Mouse (Mus musculus): ENCODE data around the gene Olfr1454.

Olfr1454 gene

GRCm38 (mm10) chr19:13060310-13060709 lies at the start of gene Olfr1454:
Gene Olfr1454, plus strand, starts transcription at chr19:13060610.
- no peak for DNase-seq

- DNase-seq = no peak
Measured at GRCm38 (mm10) chr19:13028227-13028626, 32.2 kb upstream of the Olfr1454 start, which contains the start of gene Olfr1453. Gene Olfr1453, minus strand, starts transcription at chr19:13028327.

- no peak for DNase-seq
Measured at GRCm38 (mm10) chr19:13093908-13094307, 33.5 kb downstream of the Olfr1454 start.

- DNase-seq = no peak
Measured at GRCm38 (mm10) chr19:13097791-13098190, 37.4 kb downstream of the Olfr1454 start, which contains the start of gene Olfr1457. Gene Olfr1457, minus strand, starts transcription at chr19:13097891.

- DNase-seq = no peak
Measured at GRCm38 (mm10) chr19:13106675-13107074, 46.3 kb downstream of the Olfr1454 start, which contains the start of gene Olfr1458. Gene Olfr1458, minus strand, starts transcription at chr19:13106775.
